Mouse (Mus musculus): ENCODE data around the gene Ctnna3. TPM values are rescaled to one million over a fixed set of nuclear protein-coding genes. Genes with fewer than 3 reads are reported as not detected.

The Ctnna3 gene
- total and polyA plus RNA-seq, 2 experiments = 0.09 TPM; not detected in 1

- 94% methylated on average over 2 of the region's 2 CpGs for WGBS
- H3K27ac ChIP-seq (replicated peaks; ENCODE audit: insufficient read depth, low read depth, low read length) = no peak overlapping the region
- H3K4me3 ChIP-seq (ENCODE audit: insufficient read depth, low read depth, low read length) = no peak overlapping the region
- H3K27me3 ChIP-seq (ENCODE audit: control insufficient read depth, insufficient read depth, low read length) = no peaks in the 10 kb centered on the region
- no peaks in the 10 kb centered on the region for H3K4me1 ChIP-seq (ENCODE audit: control insufficient read depth, insufficient read depth, low read length)
- TF ChIP-seq CTCF (IDR thresholded peaks at IDR 0.05; ENCODE audit: low read depth, low read length) (no peak), POLR2A (IDR thresholded peaks at IDR 0.05; ENCODE audit: extremely low read depth, insufficient read depth, low read length) (no peak)
- no peaks in the 10 kb centered on the region for H3K79me2 ChIP-seq (ENCODE audit: control insufficient read depth, insufficient read depth, low read length)
- no peak overlapping the region for H3K9ac ChIP-seq (ENCODE audit: low read depth, low read length)
- H3K36me3 ChIP-seq (ENCODE audit: control insufficient read depth, insufficient read depth, low read length) = no peaks in the 10 kb centered on the region
- DNase-seq (ENCODE audit: extremely low read depth, low read depth, low spot score) = no peak
These were observed 542.4 kb downstream of the Ctnna3 start for GRCm38 (mm10) chr10:63972300-63972699.

- Histone ChIP-seq H3K79me2 (ENCODE audit: control insufficient read depth, insufficient read depth, low read length) (no peaks in the 10 kb centered on the region), H3K27me3 (ENCODE audit: control insufficient read depth, insufficient read depth, low read length) (no peaks in the 10 kb centered on the region), H3K4me1 (ENCODE audit: control insufficient read depth, insufficient read depth, low read length) (no peaks in the 10 kb centered on the region), H3K36me3 (ENCODE audit: control insufficient read depth, insufficient read depth, low read length) (no peaks in the 10 kb centered on the region), H3K4me3 (ENCODE audit: insufficient read depth, low read depth, low read length) (no peak overlapping the region), H3K27ac (replicated peaks; ENCODE audit: insufficient read depth, low read depth, low read length) (no peak overlapping the region), H3K9ac (ENCODE audit: low read depth, low read length) (no peak overlapping the region)
- DNase-seq (ENCODE audit: extremely low read depth, low read depth, low spot score) = no peak
- WGBS = 35% methylated on average over 11 of the region's 11 CpGs
- TF ChIP-seq POLR2A (IDR thresholded peaks at IDR 0.05; ENCODE audit: extremely low read depth, insufficient read depth, low read length) = no peak
- no peak for TF ChIP-seq CTCF (IDR thresholded peaks at IDR 0.05; ENCODE audit: low read depth, low read length)
These were observed 548.2 kb downstream of the Ctnna3 start for GRCm38 (mm10) chr10:63978101-63978500.

DNA sequence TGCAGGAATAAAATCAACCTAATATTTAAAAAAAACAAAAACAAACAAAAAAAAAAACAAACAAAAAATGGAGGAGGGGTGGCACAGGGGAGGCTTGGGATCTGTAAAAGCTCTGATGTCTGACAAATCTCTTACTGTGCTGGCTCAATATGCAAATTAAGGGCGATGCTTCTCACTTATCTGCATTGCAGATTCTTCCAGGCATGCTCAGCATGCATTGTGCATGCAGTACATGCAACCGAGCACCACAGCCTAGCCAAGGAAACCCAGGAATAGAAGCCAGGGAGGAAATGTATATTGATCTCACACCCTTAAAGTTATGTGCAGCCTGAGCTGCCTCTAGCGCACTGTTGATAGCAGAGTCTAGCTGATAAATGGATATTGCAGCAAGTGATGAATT, 548.6 kb downstream of the Ctnna3 start:
- 64% methylated on average over 3 of the region's 3 CpGs for WGBS

GRCm38 (mm10) chr10:63978969-63979368, 549.1 kb downstream of the Ctnna3 start:
- Histone ChIP-seq H3K9ac (ENCODE audit: low read depth, low read length) (no peak overlapping the region), H3K27me3 (ENCODE audit: control insufficient read depth, insufficient read depth, low read length) (no peaks in the 10 kb centered on the region), H3K79me2 (ENCODE audit: control insufficient read depth, insufficient read depth, low read length) (no peaks in the 10 kb centered on the region), H3K4me3 (ENCODE audit: insufficient read depth, low read depth, low read length) (no peak overlapping the region), H3K4me1 (ENCODE audit: control insufficient read depth, insufficient read depth, low read length) (no peaks in the 10 kb centered on the region), H3K36me3 (ENCODE audit: control insufficient read depth, insufficient read depth, low read length) (no peaks in the 10 kb centered on the region), H3K27ac (replicated peaks; ENCODE audit: insufficient read depth, low read depth, low read length) (no peak overlapping the region)
- TF ChIP-seq POLR2A (IDR thresholded peaks at IDR 0.05; ENCODE audit: extremely low read depth, insufficient read depth, low read length) (no peak), CTCF (IDR thresholded peaks at IDR 0.05; ENCODE audit: low read depth, low read length) (no peak)
- WGBS = 82% methylated on average over 5 of the region's 5 CpGs
- DNase-seq (ENCODE audit: extremely low read depth, low read depth, low spot score) = no peak

More for the DNA sequence above, 548.6 kb downstream of the Ctnna3 start:
- H3K4me1 ChIP-seq (ENCODE audit: control insufficient read depth, insufficient read depth, low read length) = no peaks in the 10 kb centered on the region
- H3K36me3 ChIP-seq (ENCODE audit: control insufficient read depth, insufficient read depth, low read length) = no peaks in the 10 kb centered on the region
- no peak for TF ChIP-seq CTCF (IDR thresholded peaks at IDR 0.05; ENCODE audit: low read depth, low read length)
- no peak for TF ChIP-seq POLR2A (IDR thresholded peaks at IDR 0.05; ENCODE audit: extremely low read depth, insufficient read depth, low read length)
- no peak overlapping the region for H3K4me3 ChIP-seq (ENCODE audit: insufficient read depth, low read depth, low read length)
- DNase-seq (ENCODE audit: extremely low read depth, low read depth, low spot score) = no peak
- H3K9ac ChIP-seq (ENCODE audit: low read depth, low read length) = no peak overlapping the region
- H3K27me3 ChIP-seq (ENCODE audit: control insufficient read depth, insufficient read depth, low read length) = no peaks in the 10 kb centered on the region
- H3K27ac ChIP-seq (replicated peaks; ENCODE audit: insufficient read depth, low read depth, low read length) = no peak overlapping the region
- no peaks in the 10 kb centered on the region for H3K79me2 ChIP-seq (ENCODE audit: control insufficient read depth, insufficient read depth, low read length)

- H3K79me2 ChIP-seq (ENCODE audit: control insufficient read depth, insufficient read depth, low read length) = no peaks in the 10 kb centered on the region
- TF ChIP-seq POLR2A (IDR thresholded peaks at IDR 0.05; ENCODE audit: extremely low read depth, insufficient read depth, low read length) (no peak), CTCF (IDR thresholded peaks at IDR 0.05; ENCODE audit: low read depth, low read length) (no peak)
- H3K27me3 ChIP-seq (ENCODE audit: control insufficient read depth, insufficient read depth, low read length) = no peaks in the 10 kb centered on the region
- DNase-seq (ENCODE audit: extremely low read depth, low read depth, low spot score) = no peak
- WGBS = 38% methylated on average over 2 of the region's 2 CpGs
- H3K4me3 ChIP-seq (ENCODE audit: insufficient read depth, low read depth, low read length) = no peak overlapping the region
- H3K9ac ChIP-seq (ENCODE audit: low read depth, low read length) = no peak overlapping the region
- no peaks in the 10 kb centered on the region for H3K4me1 ChIP-seq (ENCODE audit: control insufficient read depth, insufficient read depth, low read length)
- H3K27ac ChIP-seq (replicated peaks; ENCODE audit: insufficient read depth, low read depth, low read length) = no peak overlapping the region
- H3K36me3 ChIP-seq (ENCODE audit: control insufficient read depth, insufficient read depth, low read length) = no peaks in the 10 kb centered on the region
These were observed 549.5 kb downstream of the Ctnna3 start for GRCm38 (mm10) chr10:63979410-63979809.

GRCm38 (mm10) chr10:63985576-63985975, 555.7 kb downstream of the Ctnna3 start:
- Histone ChIP-seq H3K27ac (replicated peaks; ENCODE audit: insufficient read depth, low read depth, low read length) (no peak overlapping the region), H3K27me3 (ENCODE audit: control insufficient read depth, insufficient read depth, low read length) (no peaks in the 10 kb centered on the region), H3K36me3 (ENCODE audit: control insufficient read depth, insufficient read depth, low read length) (no peaks in the 10 kb centered on the region), H3K9ac (ENCODE audit: low read depth, low read length) (no peak overlapping the region), H3K4me3 (ENCODE audit: insufficient read depth, low read depth, low read length) (no peak overlapping the region), H3K4me1 (ENCODE audit: control insufficient read depth, insufficient read depth, low read length) (no peaks in the 10 kb centered on the region), H3K79me2 (ENCODE audit: control insufficient read depth, insufficient read depth, low read length) (no peaks in the 10 kb centered on the region)
- 69% methylated on average over 4 of the region's 4 CpGs for WGBS
- DNase-seq (ENCODE audit: extremely low read depth, low read depth, low spot score) = no peak
- TF ChIP-seq POLR2A (IDR thresholded peaks at IDR 0.05; ENCODE audit: extremely low read depth, insufficient read depth, low read length) = no peak
